Mouse (Mus musculus): ENCODE data around the gene Ubash3a. TPM values are rescaled to one million over a fixed set of nuclear protein-coding genes. Genes with fewer than 3 reads are reported as not detected.
"Not testable (repeated sequence)": the region's sequence is repeated elsewhere in the genome, so short reads cannot be mapped to it uniquely, and the experiment has no call there.

The Ubash3a gene
- total RNA-seq, 2 experiments from 2014 or later, result not detected

DNA sequence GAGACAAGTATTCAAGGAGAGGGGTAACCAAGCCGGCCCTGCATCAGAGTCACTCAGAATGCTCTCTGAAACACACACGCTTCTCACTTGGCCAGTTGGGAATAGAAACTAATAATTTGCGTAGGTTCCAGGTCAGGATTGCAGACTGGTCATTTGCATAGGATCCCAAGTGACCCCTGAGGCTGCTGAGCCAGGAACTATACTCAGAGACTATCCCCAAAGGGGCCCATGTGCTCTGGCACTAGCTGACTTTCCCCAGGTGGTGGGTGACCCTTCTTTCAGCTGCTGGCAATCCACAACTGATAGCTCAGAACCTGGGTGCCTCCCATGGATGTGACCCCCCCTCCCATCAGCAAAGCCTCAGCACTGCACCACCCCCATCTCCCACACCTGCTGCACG, 51.5 kb downstream of the Ubash3a start:
- intact Hi-C loops (cut with DNase I), result loop anchor here (5.0 kb wide), 1 partner anchor 233 kb away; no protein-coding TSS in a partner anchor
- no peak for DNase-seq

DNA sequence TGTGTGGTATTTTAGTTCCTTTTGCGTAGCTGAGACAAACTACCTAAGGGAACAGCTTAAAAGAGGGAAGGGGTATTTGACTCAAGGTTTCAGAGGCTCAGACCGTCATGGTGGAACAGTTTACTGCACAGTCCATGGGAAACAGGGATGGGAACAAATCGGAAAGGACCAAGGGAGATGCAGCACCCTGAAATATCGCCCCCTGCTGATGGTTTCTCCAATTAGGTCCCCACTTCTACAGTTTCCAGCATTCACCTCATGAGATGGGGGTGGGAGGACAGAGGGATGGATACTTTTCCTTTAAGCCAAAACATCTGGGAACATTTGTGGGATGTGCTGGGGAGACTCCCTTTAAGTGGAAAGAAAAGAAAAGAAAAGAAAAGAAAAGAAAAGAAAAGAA, 52.2 kb downstream of the Ubash3a start:
- intact Hi-C loops (cut with DNase I), result loop anchor here (5.0 kb wide), 1 partner anchor 232 kb away; no protein-coding TSS in a partner anchor
- DNase-seq, result no peak

DNA sequence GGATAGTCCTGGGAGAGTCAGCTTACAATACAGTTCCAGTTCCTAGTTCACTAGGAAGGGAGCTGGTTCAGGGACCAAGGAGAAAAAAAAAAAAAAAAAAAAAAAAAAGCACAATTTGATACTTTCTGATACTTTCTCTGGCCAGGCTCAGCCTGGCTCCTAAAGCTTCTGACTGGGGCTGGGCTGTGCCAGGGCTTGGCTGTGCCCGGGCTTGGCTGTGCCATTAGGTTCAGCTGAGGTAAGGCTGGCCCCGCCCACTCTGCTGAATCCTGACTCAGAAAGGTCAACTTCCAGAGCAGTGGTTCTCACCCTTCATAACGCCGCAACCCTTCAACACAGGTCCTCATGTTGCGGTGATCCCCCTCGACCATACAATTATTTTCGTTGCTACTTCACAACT, 52.8 kb downstream of the Ubash3a start:
- DNase-seq, result peak; percentile 75 to 79
- intact Hi-C loops (cut with DNase I), result no loop called here

DNA sequence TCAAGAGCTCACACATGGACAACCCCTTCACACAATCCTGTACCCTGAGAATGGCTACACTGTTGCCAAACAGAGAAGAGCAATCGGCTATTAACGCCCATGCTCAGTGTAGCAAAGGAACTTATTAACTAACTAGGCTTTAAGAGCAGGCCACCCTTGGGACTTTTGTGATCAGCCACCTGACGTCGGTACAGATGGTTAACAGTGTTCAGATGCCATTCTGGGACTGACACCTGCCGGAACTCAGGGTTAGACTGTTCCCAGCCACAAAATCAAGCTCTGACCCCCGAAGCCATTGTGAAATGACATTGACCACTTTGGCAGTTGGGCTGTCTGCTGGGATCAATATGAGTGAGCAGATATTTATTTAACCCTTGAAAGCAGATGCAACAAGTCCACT, 53.7 kb downstream of the Ubash3a start:
- no peak for DNase-seq
- intact Hi-C loops (cut with DNase I), result no loop called here

GRCm38 (mm10) chr17:31262715-31263114, 55.0 kb downstream of the Ubash3a start:
- DNase-seq, result no peak
- intact Hi-C loops (cut with DNase I), result no loop called here

GRCm38 (mm10) chr17:31263770-31264169, 56.1 kb downstream of the Ubash3a start:
- DNase-seq, result no peak
- intact Hi-C loops (cut with DNase I), result no loop called here

DNA sequence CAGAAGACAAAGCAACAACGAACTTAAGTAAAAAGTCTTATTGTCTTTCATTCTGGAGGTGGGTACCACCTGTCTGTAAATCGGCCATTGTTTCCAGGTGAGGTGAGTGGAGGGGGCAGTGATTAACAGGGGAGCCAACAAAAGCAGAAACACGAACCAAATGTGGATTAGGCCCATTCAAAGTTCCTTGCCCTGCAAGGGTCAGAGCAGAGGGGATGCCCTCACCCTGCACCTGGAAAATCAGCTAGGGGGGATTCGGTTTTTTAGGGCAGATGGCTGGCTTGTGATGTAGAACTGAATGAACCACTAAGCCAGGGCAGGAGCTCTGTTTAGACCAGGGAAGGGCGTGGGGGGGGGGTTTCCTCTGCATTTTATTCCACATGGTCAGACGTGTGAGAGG, 56.7 kb downstream of the Ubash3a start:
- intact Hi-C loops (cut with DNase I), result no loop called here
- no peak for DNase-seq

DNA sequence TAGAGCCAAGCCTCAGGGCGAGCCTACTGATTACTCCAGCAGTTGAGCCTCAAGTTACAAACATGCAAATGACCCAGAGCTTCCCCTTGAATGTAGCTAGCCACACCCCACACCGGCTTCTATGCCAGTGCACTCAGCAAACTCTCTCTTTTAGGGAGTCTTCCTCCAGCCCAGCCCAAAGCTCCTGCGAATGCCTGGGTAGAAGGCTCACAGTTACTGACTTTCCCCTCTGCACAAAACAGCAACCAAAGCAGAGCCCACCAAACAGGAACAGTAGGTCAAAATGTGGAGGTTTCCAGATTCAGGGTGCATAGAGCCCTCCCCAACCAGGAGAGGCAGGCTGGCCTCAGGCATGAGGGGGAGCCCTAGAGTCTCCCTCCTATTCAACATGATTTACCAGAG, 57.5 kb downstream of the Ubash3a start:
- DNase-seq, result no peak
- intact Hi-C loops (cut with DNase I), result no loop called here

DNA sequence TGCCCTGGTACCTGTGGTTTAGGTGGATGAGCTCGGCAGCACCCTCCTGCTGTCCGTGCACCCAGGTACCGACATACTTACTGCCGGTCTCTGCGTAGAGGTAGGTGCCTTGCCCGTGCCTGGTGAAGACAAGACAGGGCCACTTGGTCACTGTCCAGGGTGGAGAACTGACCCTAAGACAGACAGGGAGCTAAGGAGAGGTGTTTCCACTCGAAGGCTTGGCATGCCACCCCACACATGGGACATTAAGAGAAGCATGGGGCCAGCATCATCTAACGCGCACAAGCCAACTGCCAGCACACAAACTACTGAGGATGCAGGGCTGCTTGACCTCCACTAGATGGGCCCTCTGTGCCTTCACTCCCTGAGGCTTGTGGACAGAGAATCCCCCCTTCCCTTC, 58.2 kb downstream of the Ubash3a start:
- DNase-seq, result no peak
- intact Hi-C loops (cut with DNase I), result no loop called here

GRCm38 (mm10) chr17:31266321-31266950, 58.8 kb downstream of the Ubash3a start:
- DNase-seq, result no peak
- intact Hi-C loops (cut with DNase I), result no loop called here

DNA sequence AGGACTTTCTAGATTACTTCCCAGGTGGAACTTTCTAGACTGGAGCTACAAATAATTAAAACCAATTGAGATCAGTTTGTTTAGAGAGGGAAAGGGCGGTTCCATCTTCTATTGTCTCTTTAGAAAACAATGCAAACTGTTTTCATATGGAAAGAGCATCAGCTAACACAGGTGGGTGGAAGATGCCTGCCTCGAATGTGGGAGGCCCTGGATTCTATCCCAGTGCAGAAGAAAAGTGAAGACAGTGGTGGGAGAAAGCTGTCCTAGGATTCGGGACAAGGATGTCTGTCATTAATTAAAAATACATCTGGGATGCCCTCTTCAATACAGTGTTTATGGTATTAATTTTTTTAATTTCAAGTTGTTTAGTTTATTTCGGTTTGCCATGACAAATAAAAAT, 59.5 kb downstream of the Ubash3a start:
- DNase-seq, result no peak
- intact Hi-C loops (cut with DNase I), result no loop called here

DNA sequence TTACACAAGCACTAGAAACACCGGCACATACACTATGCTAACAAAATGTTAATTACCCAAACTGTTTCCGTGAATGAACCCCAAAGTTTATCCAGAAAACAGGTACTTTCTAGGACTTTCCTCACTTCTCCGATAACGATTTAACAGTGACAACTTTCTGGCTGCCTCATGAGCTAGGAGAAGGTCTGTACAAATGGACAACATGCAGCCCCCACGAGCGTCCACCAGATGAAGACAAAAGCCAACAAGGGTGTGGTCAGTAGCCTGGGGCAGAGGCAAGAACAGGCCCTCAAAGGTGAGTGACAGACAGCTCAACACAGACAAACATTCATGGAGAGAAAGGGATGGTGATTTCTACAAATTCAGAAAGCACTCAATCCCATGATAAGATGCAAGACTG, 59.9 kb downstream of the Ubash3a start:
- intact Hi-C loops (cut with DNase I), result no loop called here
- no peak for DNase-seq

- DNase-seq, result no peak
- intact Hi-C loops (cut with DNase I), result no loop called here
These were observed 60.3 kb downstream of the Ubash3a start for GRCm38 (mm10) chr17:31268016-31268415.

DNA sequence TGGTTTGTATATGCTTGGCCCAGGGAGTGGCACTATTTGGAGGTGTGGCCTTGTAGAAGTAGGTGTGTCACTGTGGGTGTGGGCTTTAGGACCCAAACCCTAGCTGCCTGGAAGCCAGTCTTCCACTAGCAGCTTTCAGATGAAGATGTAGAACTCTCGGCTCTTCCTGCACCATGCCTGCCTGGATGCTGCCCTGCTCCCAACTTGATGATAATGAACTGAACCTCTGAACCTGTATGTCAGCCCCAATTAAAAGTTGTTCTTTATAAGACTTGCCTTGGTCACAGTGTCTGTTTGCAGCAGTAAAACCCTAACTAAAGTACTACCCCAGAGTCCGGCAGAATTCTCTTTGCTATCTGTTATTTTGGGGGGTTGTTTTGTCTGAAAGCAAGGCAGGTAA, 62.1 kb downstream of the Ubash3a start:
- intact Hi-C loops (cut with DNase I), result no loop called here
- no peak for DNase-seq

DNA sequence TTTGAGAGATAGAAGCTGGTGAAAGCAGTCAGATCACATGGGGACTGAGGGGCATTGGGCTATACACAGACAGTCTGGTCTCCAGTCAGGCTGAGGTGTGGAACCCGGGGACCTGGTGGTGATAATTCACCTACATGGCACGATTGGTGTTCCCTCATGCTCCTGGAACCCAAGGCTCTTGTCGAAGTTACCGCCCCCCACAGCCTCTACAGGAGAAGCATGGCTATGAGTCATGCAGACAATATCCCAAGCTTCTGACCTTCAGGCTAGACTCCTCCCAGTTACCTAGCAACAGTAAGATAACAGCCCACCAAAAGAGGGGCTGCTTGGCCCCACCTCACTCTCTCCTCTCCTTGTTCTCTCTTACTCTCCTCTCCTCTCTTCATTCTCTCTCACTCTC, 62.6 kb downstream of the Ubash3a start:
- DNase-seq, result no peak
- intact Hi-C loops (cut with DNase I), result no loop called here

- intact Hi-C loops (cut with DNase I), result loop anchor here (1.0 kb wide), 2 partner anchors 24 to 132 kb away; no protein-coding TSS in a partner anchor
These were observed 63.1 kb downstream of the Ubash3a start for GRCm38 (mm10) chr17:31270736-31271135.

DNA sequence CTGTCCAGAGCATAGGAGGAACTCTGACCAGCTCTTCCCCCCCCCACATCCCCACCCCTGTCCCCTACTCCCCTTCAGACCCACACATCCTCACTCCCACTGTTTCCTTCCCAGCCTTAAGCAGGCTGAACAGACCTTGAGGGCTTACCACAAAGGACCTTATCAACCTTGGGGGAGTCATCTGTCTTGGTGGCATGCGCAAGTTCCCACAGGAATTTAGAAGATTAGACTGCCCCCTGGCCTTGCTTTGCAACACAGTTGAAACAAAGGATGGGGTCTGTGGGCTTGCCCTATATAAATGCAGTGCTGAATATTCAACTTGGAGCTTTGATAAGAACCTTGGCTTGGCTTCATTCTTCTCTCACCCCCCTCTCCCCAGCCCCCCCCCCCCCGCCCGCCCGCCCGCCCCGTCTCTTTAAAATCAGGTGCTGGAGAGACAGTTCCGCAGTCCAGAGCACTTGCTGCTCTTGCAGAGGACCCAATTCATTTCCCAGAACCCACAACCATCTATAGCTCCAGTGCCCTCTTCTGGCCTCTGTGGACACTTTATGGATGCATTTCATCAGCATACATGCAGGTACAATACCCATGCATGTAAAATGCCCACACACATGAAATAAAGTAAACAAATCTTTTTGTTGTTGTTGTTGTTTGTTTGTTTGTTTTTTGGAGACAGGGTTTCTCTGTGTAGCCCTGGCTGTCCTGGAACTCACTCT, 63.6 kb downstream of the Ubash3a start:
- DNase-seq, result no peak
- intact Hi-C loops (cut with DNase I), result loop anchor here (1.0 kb wide), 2 partner anchors 23 to 133 kb away; no protein-coding TSS in a partner anchor

More at GRCm38 (mm10) chr17:31270736-31271135, 63.1 kb downstream of the Ubash3a start:
- DNase-seq, result not testable (repeated sequence)

- intact Hi-C loops (cut with DNase I), result no loop called here
These were observed 64.9 kb downstream of the Ubash3a start for GRCm38 (mm10) chr17:31272416-31273165.

GRCm38 (mm10) chr17:31273631-31274030, 66.0 kb downstream of the Ubash3a start:
- intact Hi-C loops (cut with DNase I), result no loop called here

More at GRCm38 (mm10) chr17:31272416-31273165, 64.9 kb downstream of the Ubash3a start:
- no peak for DNase-seq

GRCm38 (mm10) chr17:31275181-31275580, 67.5 kb downstream of the Ubash3a start:
- intact Hi-C loops (cut with DNase I), result no loop called here

More at GRCm38 (mm10) chr17:31273631-31274030, 66.0 kb downstream of the Ubash3a start:
- DNase-seq, result no peak

More at GRCm38 (mm10) chr17:31275181-31275580, 67.5 kb downstream of the Ubash3a start:
- DNase-seq, result no peak
